Mouse (Mus musculus): ENCODE measurements at regions not wholly inside any gene's neighbourhood (a gene's known extent, or its start where the extent isn't known, plus 50 kb on each side); places are given as distances from the start of the nearest gene placed in this dataset.

DNA sequence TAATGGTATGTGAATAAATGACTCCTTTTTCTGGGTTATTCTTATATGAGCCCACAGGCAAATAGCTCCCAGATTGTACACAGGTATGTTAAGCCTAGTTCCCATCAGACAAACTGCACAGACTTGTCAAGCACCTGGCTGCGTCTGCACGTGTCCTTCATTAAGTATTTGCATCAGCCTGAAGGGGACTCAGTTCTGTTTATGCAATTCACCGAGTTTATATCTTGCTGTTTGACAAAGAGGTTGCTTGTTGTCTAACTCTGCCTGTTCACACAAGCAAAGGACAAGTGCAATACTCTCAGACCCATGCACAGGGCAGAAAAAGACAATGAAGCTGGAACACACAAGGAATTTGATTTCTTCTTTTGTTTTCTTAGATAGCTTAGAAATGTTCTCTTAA lies 215.2 kb downstream of the Arl4a start:
- Histone ChIP-seq H3K4me3 (ENCODE audit: control insufficient read depth in 1 of 2, insufficient read depth in 1 of 2, low read depth in 2 of 2, low read length in 2 of 2) (no peak overlapping the region), H3K4me1 (ENCODE audit: control insufficient read depth in 1 of 2, insufficient read depth in 2 of 2, low read length in 2 of 2) (no peaks in the 10 kb centered on the region), H3K9me3 (replicated peaks; ENCODE audit: insufficient read depth, low read length) (no peaks in the 10 kb centered on the region), H3K36me3 (ENCODE audit: control insufficient read depth in 1 of 2, insufficient read depth in 2 of 2, low read length in 2 of 2) (no peaks in the 10 kb centered on the region), H3K27ac (ENCODE audit: control insufficient read depth, low read depth, low read length) (no peak overlapping the region), H3K9ac (ENCODE audit: control insufficient read depth, low read depth, low read length, poor library complexity, severe bottlenecking) (no peak overlapping the region), H3K27me3 (ENCODE audit: control insufficient read depth in 1 of 2, insufficient read depth in 2 of 2, low read length in 2 of 2) (no peaks in the 10 kb centered on the region), H3K79me2 (ENCODE audit: control insufficient read depth, insufficient read depth, low read length, poor library complexity) (no peaks in the 10 kb centered on the region; the same call in 1 of the 2 replicates)
- DNase-seq (ENCODE audit: low read depth, low spot score) = no peak
- TF ChIP-seq USF2 (IDR thresholded peaks at IDR 0.05; ENCODE audit: borderline replicate concordance in 1 of 2, insufficient read depth in 1 of 2, low read depth in 1 of 2, low read length in 2 of 2) (no peak), POLR2AphosphoS5 (IDR thresholded peaks at IDR 0.05; ENCODE audit: borderline replicate concordance, low read depth, low read length) (no peak), POLR2A (IDR thresholded peaks at IDR 0.05; ENCODE audit: control insufficient read depth in 1 of 2, insufficient read depth in 1 of 2, low read depth in 1 of 2, low read length in 2 of 2, poor library complexity in 1 of 2) (no peak), GATA1 (IDR thresholded peaks at IDR 0.05; ENCODE audit: low read depth, low read length) (no peak), ZC3H11A (IDR thresholded peaks at IDR 0.05; ENCODE audit: low read depth, low read length) (no peak), SIN3A (IDR thresholded peaks at IDR 0.05; ENCODE audit: low read length) (no peak), ZMIZ1 (IDR thresholded peaks at IDR 0.05; ENCODE audit: low read depth, low read length) (no peak), BHLHE40 (IDR thresholded peaks at IDR 0.05; ENCODE audit: borderline replicate concordance, low read depth, low read length) (no peak), JUND (IDR thresholded peaks at IDR 0.05; ENCODE audit: low read depth, low read length) (no peak), MAFK (IDR thresholded peaks at IDR 0.05; ENCODE audit: borderline replicate concordance, low read depth, low read length) (no peak), ZNF384 (IDR thresholded peaks at IDR 0.05; ENCODE audit: low read depth, low read length) (no peak)

GRCm38 (mm10) chr12:39801536-39801935 lies 236.3 kb downstream of the Arl4a start:
- Histone ChIP-seq H3K27me3 (ENCODE audit: control insufficient read depth in 1 of 2, insufficient read depth in 2 of 2, low read length in 2 of 2) (no peaks in the 10 kb centered on the region), H3K79me2 (ENCODE audit: control insufficient read depth, insufficient read depth, low read length, poor library complexity) (no peaks in the 10 kb centered on the region), H3K4me1 (ENCODE audit: control insufficient read depth in 1 of 2, insufficient read depth in 2 of 2, low read length in 2 of 2) (no peaks in the 10 kb centered on the region), H3K27ac (ENCODE audit: control insufficient read depth, low read depth, low read length) (no peak overlapping the region), H3K9me3 (replicated peaks; ENCODE audit: insufficient read depth, low read length) (no peaks in the 10 kb centered on the region), H3K36me3 (ENCODE audit: control insufficient read depth in 1 of 2, insufficient read depth in 2 of 2, low read length in 2 of 2) (no peaks in the 10 kb centered on the region), H3K4me3 (ENCODE audit: control insufficient read depth in 1 of 2, insufficient read depth in 1 of 2, low read depth in 2 of 2, low read length in 2 of 2) (no peak overlapping the region), H3K9ac (ENCODE audit: control insufficient read depth, low read depth, low read length, poor library complexity, severe bottlenecking) (no peak overlapping the region)
- DNase-seq (ENCODE audit: low read depth, low spot score) = no peak
- no peak for TF ChIP-seq TAL1 (IDR thresholded peaks at IDR 0.05; ENCODE audit: low read length)
- no peak for TF ChIP-seq GABPA (IDR thresholded peaks at IDR 0.05; ENCODE audit: low read depth, low read length)
- TF ChIP-seq USF1 (IDR thresholded peaks at IDR 0.05; ENCODE audit: low read depth, low read length) = no peak
- TF ChIP-seq ELF1 (IDR thresholded peaks at IDR 0.05; ENCODE audit: low read depth, low read length) = no peak
- no peak for TF ChIP-seq E2F4 (IDR thresholded peaks at IDR 0.05; ENCODE audit: borderline replicate concordance, low read depth, low read length)
- TF ChIP-seq MAZ (IDR thresholded peaks at IDR 0.05; ENCODE audit: low read depth, low read length) = no peak
- TF ChIP-seq MXI1 (IDR thresholded peaks at IDR 0.05; ENCODE audit: low read depth, low read length) = no peak
- no peak for TF ChIP-seq ZC3H11A (IDR thresholded peaks at IDR 0.05; ENCODE audit: low read depth, low read length)
- no peak for TF ChIP-seq ZKSCAN1 (IDR thresholded peaks at IDR 0.05; ENCODE audit: low read depth, low read length)
- no peak for TF ChIP-seq JUND (IDR thresholded peaks at IDR 0.05; ENCODE audit: low read depth, low read length)
- no peak for TF ChIP-seq EP300 (IDR thresholded peaks at IDR 0.05; ENCODE audit: low read depth in 1 of 2, low read length in 2 of 2)
- no peak for TF ChIP-seq GATA1 (IDR thresholded peaks at IDR 0.05; ENCODE audit: low read depth, low read length)
- TF ChIP-seq CHD1 (IDR thresholded peaks at IDR 0.05; ENCODE audit: low read depth, low read length) = no peak
- no peak for TF ChIP-seq NRF1 (IDR thresholded peaks at IDR 0.05; ENCODE audit: insufficient read depth, low read depth, low read length, poor library complexity, severe bottlenecking)
- no peak for TF ChIP-seq MYB (IDR thresholded peaks at IDR 0.05; ENCODE audit: low read depth, low read length)
- TF ChIP-seq NELFE (IDR thresholded peaks at IDR 0.05; ENCODE audit: low read depth, low read length) = no peak
- no peak for TF ChIP-seq SMC3 (IDR thresholded peaks at IDR 0.05; ENCODE audit: low read depth, low read length)
- TF ChIP-seq UBTF (IDR thresholded peaks at IDR 0.05; ENCODE audit: borderline replicate concordance, insufficient read depth, low read depth, low read length) = no peak
- no peak for TF ChIP-seq POLR2AphosphoS5 (IDR thresholded peaks at IDR 0.05; ENCODE audit: borderline replicate concordance, low read depth, low read length)
- TF ChIP-seq MAFK (IDR thresholded peaks at IDR 0.05; ENCODE audit: borderline replicate concordance, low read depth, low read length) = no peak

Measured in MEL (cell line).